Mouse (Mus musculus) testis, postnatal 14 days (tissue): ENCODE results near the gene Cckar.
"Not testable (repeated sequence)": the region's sequence is repeated elsewhere in the genome, so short reads cannot be mapped to it uniquely, and the experiment has no call there.

Source experiments
- DNase-seq: peaks from one replicate; pipeline ENCODE4 v3.0.0; 2021; ENCODE audit warnings: low spot score

Gene Cckar

DNA sequence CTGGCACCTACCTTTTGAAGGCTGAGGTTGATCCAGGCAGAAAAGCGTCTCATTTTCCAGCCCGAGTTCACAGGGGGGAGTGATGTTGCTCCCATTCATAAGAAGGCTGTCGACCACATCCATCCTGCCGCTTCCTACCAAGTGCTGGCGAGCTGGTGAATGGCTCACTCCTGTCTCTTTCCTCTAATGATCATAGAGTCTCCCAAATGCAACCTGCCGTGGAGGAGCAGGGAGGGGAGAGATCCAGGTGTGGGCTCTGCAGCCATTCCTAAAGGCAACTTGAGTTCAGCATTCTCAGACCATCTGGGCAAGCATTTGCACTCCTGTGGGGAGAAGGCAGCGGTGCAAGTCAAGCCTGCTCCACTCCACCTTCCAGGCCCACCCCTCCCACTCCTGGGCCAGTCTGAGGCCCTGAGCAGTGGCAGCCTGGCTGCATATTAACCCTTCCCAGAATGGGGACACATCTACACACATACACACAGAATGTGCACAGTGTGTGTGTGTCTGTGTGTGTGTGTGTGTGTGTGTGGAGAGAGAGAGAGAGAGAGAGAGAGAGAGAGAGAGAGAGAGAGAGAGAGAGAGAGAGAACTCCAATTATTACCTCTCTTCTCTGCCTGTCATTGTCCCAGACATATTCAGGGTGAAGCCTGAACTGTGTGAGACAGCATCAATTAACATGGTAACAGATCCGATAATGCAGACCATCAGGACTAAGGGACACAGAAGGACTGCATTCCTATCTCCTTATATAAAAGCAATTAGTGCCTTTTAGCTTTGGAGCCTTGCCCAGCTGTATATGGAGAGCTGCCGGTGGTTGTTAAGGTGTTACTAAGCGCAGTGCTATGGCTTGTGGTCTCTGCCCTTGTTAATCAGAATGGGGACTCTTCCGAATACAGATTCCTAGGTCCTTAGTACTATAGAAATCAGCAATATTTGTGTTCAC is at the start of gene Cckar:
Cckar (minus strand) TSS at position 471 of the 943 bp plus-strand sequence.
- DNase-seq, result no peak

DNA sequence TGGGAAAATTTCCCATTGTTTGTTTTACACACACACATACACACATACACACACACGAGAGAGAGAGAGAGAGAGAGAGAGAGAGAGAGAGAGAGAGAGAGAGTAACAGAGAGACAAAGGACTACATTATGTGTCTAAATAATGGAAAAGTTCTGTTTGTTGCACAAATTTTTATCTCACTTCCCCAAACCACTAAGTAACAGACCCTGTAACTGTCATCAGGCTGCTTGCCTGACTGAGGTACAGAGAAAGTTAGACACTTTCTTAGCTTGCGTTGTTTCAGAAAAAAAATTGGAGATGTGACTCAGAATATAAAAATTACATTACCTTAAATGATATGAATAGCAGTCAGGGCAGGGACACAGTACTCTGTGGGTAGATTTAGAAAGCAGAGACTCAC is 36.6 kb upstream of the Cckar start:
- DNase-seq, result no peak

DNA sequence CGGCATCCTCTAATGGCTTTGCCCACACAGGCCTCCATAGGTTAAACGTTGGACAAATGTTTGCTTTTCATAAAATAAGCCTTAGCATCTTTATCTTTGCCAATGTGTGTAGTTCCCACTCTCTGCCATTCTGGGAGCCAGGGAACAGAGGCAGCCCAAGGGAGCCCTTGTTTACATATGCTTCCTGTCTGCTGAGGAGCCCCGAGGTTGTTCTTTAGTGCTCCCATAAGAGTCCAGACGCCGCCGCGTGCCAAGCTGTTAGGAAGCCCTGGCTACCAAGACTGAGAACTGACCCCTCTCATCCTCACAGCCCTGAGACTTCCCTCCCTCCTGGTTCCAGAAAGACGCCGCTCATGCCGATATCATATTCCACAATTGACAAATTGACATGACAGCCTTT is 25.4 kb upstream of the Cckar start:
- no peak for DNase-seq

DNA sequence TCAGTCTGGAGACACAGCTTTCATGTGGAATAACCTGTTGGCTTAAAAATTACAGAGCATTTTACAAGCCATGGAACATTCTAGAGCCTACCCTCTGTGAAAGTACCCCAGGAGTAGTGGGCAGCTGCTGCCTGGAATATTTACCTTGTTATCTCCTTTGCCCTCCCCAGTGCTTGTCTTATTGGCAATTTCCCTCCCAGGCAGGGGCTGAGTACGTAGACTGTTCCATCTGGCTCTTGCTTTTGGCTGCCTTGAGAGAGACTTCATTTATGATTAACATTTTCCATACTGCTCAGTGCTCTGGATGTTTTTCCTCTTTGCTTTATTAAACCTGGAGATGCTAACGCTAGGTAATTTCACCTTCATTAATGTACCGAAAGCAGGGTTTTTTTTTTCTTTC is 20.1 kb upstream of the Cckar start:
- DNase-seq, result no peak

DNA sequence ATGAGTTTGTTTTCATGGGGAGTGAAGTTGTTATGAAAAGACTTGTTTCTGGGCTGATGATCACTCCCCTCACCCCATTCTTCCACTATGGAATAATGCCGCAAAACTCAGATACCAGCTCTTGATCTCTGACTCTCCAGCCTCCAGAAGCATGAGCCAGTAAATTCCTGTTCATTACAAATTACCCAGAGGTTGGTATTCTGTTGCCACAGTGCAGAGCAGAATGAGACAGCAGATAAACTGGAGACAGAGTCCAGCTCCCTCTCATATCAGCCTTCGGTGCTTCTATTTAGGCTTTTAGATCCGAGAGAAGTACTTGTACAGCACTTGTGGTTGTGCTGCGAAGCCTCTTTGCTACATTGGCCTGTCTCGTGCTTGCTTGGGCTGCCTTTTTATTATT is 18.5 kb upstream of the Cckar start:
- DNase-seq, result no peak

DNA sequence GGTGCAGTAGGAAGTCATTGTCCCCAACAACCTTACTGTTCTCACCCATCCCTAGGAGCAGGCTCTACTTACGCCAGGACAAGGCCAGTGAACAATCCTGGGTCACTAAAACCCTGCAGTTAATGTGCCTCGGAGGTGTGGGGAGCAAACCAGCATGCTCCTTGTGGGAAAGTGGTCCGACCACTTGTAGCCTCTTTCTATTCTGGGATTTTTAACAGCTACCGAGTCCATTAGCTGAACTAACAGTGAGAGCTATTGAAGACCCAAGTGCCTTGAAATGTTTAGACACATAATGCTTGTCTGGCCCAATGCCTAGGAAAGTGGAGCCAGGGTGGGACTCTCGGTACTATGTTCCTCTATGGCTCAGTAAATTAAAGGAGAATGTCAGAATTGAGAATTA is 9.0 kb upstream of the Cckar start:
- DNase-seq, result no peak

DNA sequence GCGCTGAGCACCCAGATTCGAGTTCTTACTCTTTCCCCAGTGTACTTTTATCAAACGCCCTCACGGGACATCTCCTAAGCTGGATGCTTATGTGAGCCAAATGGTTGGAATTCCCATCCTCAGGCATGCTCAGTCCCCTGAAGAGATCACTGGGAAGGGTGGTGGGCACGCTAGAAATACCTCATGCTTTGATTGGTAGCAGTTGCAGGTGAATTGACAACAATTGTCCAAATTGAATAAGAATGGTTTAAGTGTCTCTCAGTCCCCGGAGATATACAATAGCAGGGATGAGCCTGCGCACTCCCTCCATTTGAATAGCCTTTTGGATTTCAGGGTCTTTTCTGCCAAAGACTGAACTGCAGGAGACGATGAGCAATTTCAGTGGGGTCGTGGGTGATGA is 3.8 kb upstream of the Cckar start:
- DNase-seq, result no peak

DNA sequence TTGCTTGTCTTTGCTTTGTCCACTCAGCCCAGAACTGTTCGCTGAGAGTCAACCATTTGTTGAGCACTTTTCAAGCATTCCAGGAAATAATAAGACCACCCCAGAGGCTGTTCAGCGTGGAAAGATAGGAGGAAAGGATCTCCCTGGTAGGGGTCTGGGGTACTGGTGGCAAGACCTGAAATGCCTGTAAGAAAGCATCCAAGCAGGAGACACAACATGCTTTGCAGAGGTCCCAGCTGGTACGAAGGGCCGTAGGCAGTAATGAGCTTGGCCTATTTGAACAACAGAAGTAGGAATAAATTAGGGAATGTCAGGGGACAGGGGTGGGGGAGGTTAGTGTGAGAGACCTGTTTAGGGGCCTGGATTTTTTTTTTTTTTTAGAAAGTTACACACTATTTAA is 686 bp upstream of the Cckar start:
- DNase-seq, result no peak

DNA sequence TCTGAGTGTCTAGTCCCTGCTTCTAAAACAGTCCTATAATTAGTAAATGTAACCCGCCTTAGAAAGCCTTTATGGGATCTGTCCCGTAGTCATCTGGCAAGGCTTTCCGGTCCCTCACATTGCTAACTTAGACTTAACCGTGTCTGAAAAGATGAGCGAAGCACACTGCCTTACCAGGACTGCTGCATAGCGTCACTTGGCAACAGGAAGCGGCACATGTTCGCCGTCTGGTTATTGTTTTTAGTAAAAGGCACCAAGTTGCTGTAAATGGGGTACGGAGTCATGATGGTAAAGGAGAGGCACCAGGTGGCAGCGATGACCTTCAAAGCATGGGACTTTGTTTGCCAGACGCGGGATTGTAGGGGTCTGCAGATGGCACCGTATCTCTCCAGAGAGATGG is 4.8 kb downstream of the Cckar start:
- no peak for DNase-seq

DNA sequence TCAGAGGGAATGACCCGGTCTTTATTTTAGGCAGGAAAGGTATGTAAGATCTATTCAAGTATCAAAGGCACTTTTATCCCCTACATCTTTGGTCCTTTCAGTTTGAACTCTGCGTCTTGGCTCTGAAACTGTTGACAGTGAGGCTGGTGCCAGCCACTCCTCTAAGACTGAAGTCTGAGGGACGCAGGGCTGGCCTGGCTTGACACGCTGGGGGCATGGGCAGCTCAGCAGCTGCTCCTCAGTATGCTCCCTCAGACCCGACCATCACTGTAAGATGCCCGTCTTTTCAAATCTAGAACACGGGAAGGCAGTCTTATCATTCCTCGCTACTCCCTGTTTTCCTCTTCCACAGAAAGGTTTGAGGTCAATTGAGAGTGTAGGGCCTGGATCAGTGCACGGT is 9.7 kb downstream of the Cckar start:
- no peak for DNase-seq

DNA sequence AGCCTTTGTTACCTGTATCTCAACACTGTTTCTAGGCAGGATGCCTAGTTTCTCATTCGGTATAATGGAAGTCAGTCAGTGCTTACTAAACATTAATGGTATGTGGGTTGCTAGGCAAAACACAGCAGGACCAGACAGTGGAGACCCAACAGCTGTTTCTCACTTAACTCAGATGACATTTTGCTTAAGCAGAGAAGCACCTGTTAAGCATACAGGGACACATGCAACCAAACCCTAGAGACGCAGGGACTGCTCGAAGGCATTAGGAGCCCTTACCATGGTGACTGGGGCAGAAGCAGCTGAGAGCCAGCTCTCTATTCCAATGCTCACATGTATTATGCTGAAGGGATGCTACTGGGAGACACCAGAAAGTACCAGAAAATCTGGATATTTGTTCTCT is 10.8 kb downstream of the Cckar start:
- no peak for DNase-seq

DNA sequence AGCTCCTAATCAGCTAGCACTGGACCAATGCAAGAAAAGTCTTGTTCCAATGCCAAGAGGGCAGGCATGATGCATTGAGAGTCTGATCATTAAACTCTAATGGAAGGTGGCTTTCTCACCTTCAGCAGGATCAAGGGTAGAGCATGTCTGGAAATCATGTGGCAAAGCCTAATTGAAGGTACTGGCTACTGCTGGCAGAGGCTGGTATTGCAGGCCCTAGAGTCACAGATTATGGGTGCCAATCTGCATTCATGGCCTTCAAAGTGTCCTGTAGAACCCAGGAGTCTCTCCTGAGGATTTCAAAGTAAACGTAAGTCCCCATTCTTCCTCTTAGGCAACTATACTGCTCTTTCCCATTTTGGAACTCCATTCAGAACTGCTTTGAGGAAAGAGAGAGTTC is 14.8 kb downstream of the Cckar start:
- no peak for DNase-seq

DNA sequence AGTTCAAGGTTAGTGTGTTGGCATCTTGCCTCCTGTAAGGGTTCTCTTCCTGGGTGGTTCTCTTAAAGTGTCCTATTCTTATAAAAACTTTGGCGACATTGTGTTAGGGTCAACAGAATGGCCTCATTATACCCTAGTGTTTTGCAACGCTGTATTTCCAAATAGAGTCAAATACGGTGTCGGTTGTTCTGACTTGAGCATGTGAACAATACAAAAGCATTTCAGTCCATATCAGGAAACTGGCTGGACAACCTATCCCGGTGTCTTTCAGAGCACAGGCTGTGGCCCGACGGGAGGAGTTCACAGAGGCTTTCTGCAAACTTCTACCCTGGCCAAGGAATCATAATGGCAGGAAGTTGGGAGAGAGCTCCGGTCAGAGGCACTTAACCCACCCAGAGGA is 15.4 kb downstream of the Cckar start:
- DNase-seq, result no peak

DNA sequence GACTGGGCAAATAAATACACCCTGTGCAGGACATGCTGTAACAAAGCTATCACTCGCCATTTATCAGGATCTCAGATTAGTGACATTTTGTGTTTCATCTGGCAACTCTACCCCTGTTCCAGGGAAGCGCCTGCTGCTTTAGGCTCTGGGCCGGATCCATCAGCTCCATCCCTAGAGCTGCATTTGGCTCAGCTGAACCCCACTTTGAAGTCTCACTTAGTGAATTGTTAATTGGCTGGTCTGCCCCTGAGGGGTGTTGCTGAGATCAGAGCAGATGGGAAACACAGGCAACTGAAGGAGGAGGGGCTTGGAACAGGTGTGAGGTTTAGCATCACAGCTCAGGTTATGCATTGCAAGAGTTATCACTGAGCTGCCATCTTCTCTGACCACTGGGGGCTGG is 15.9 kb downstream of the Cckar start:
- DNase-seq, result no peak

DNA sequence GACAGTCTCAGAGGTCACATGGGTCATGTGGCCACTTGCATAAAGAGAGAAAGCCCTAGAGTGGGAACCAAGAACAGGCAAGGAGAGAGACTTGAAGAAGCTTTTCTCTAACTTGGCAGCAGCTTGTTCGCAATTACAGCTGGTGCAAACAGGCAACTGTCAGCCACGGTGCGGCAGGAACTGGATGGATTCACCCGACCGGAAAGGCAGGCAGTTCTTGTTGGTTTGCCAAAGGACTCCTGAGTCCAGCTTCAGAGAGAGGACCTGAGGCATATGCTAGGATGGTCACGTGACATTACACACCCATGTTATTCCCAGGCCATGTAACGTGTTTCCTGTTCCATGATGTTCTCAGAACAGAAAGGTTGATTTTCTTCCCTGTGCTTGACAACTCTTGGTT is 19.2 kb downstream of the Cckar start:
- DNase-seq, result no peak

DNA sequence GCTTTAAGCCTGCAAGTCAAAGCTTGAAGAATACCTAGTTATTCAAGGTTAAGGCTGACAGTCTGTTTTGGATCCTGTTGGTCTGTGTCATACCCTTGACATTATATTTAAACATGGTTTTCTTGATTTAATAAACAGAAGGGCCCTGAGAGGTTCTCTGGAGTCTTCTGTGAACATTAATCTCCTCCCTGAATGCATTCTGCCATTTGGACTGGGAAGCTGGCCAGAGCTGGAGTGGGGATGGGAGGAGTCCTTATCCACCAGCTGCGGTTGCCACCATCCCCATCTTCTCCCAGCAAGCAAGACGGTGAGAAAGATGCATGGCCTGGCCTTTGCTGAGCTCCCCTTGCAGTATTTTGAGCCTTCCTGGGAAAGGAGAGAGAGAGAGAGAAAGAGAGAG is 21.1 kb downstream of the Cckar start:
- DNase-seq, result no peak

DNA sequence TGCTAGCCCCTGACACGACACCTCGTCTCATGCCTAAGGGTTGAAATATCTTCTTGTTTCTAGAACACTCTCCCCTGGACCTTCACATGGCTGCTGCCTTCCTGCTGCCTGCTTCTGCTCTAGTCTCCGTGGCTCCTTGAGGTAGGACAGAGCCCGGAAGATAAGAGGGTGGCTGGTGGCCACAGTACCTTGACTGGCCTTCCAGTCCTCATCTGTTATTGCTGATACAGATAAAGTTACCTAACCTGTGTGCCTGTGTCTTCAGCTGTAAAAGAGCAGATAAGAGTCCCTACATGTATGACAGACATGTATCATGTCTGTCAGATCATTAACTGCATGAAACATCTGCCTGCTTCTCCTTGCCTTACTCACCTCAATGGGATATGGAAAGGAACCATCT is 21.9 kb downstream of the Cckar start:
- DNase-seq, result no peak

DNA sequence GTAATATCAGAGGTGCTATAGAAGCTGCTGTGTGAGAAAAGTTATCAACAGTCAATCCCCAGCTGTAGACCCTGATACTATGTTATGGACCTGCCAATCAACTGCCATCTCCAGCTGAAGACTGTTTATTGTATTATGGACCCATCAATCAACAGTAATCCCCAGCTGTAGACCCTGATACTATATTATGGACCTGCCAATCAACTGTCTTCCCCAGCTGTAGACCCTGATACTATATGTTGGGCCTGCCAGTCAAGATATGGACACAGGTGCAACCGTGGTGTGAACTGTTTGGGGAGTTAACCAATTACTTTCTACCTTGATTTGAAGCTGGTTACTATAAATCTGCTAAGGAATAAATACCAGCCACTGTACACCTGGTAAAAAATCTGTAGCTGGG is 23.1 kb downstream of the Cckar start:
- DNase-seq, result no peak

DNA sequence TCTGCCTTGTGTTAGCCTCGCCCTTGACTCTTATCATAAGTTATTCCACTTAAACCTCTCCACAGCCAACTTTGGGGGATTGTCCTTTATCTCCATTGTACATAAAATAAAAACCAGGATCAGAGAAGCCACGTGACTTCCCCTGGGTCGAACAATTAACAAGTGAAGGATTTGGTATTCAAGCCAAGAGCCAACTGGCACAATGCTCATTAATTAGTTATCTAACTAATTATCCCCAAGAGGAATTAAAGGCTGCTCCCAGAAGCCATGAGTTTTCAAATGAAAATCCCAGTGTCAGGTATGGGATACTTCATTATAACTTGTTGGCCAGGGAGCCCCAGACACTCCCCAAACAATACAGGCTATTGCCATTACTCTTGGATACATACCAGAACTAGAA is 23.6 kb downstream of the Cckar start:
- no peak for DNase-seq

DNA sequence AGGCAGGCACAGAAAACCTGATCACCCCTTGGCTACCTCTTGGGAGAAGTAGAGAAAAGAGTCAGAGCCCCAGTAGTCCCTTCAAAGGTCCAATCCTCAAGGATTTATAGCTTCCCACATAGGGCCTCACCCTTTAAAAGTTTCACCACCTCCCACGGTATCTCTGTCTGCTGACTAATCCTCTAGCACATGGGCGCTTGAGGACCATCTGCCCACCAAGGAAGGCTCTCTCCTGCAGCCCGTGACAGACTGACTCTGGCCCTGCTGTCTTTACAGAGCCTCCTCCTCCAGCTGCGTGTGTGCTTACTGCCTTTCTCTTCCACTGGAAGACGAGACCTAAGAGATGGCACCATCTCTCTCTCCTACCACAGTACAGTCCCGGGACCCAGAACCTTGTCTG is 27.9 kb downstream of the Cckar start:
- no peak for DNase-seq

DNA sequence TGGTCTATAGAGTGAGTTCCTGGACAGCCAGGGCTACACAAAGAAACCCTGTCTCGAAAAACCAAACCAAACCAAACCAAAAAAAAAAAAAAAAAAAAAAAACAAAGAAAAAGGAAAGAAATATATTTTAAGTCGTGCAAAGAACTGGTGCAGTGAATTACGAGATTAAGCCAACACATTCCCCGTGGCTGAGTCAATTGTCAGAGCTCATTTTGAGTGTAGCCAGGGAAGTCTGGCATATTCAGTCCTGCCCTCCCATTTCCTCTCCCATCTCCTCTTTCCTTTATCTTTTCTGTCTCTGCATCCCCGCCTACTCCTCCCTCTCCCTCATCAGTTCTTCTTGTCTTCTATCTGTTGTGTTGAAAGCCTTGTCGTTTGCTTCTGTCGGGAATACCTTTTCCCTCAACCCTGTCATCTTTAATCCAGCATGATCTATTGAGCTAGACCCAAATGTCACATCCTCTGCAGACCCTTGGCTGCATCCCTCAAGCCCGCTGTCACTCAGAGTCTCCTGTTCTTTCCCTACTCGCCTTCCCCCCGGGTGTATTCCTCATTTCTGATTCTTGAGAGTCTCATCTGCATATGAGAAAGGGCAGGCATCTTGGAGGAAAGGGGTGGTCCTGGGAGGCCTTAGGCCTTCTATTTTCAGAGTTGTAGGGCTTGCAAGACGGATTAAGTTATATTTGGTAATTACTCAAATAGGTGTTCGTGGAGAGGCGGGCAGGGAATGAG is 29.3 kb downstream of the Cckar start:
- no peak for DNase-seq

DNA sequence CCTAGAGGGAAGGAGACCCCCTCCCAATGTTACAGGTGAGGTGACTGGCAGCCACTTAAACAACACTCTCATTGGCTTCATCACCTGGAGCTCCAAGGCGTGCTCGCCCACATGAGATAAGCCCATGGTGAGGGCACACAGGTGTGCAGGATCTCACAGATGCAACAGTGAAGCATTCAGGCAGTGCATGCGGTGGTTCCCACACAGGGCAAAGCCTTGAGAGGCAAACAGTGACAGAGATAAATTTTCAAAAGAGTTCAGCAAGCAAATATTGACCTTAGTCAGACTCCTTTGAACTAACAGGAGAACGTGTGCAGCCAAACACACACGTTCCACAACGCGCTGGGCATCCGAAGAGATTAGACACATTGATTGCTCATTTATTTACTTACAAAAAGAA is 30.8 kb downstream of the Cckar start:
- DNase-seq, result no peak

DNA sequence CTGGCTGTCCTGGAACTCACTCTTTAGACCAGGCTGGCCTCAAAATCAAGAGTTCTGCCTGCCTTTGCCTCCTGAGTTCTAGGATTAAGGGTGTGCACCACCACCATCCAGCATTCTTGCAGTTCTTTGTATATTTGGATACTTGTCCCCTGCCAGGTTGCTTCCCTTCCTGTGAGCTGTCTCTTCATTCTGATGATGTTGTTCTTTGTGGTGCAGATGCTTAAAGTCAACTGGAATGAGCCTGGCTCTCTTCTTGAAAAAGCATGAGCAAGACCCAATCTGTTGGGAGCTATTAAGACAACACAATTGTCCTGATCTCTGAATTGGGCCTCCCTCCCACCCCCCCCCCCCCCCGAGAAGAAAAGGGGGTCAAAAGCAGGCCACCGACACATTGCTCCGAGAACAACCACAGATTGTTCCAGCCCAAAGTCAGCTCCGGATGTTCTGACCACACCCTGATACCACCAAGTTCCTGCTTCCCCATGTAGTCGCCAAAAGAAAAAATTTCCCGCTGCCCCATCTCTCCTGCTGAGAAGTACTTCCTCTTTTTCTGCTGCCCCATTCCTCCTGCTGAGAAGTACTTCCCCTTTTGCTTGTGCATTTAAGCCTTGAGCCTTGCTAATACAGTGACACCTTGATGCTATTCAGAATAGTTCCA is 33.9 kb downstream of the Cckar start:
- DNase-seq, result not testable (repeated sequence)
